Mouse (Mus musculus) megakaryocyte, embryonic 14.5 days (primary cell): ENCODE measurements around the gene A830018L16Rik.

ENCODE experiments used
- FLI1 ChIP-seq: IDR thresholded peaks from 2 replicates; pipeline ENCODE4 v1.6.1; 2012; ENCODE audit warnings: low read length, inconsistent platforms, mixed read lengths
- GATA1 ChIP-seq: IDR thresholded peaks from 3 replicates; pipeline ENCODE4 v1.6.1; 2012; ENCODE audit warnings: mixed read lengths, low read length, inconsistent platforms, borderline replicate concordance

DNA sequence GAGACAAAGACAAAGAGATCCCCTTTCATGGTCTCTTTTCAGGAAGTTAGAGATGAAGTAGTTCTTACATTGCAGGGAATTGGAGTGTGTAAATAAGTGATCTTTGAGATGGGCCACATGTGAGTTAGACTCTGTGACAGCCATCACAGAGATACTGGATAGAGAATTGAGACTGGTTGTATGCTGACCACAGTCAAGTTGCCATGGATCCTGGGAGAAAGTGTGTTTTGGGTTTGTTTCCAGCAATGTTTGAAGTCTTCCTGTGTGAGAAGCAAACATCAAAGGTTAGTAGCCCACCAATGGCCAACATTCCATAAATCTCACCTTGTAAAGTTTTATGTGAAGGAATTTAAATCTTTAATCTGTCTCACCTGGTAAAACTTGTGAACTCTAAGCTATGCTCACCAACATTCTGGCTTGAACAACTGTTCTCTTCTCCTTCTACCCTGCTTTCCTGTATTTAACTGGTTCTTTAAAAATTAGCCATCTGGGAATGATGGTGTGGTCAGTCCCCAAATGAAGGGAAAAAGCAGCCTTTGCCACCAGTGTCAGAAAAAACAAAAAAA, 330.9 kb downstream of the A830018L16Rik start:
- no peak for TF ChIP-seq GATA1
- no peak for TF ChIP-seq FLI1
